Mouse (Mus musculus): ENCODE measurements at regions not wholly inside any gene's neighbourhood (a gene's known extent, or its start where the extent isn't known, plus 50 kb on each side); places are given as distances from the start of the nearest gene placed in this dataset.

DNA sequence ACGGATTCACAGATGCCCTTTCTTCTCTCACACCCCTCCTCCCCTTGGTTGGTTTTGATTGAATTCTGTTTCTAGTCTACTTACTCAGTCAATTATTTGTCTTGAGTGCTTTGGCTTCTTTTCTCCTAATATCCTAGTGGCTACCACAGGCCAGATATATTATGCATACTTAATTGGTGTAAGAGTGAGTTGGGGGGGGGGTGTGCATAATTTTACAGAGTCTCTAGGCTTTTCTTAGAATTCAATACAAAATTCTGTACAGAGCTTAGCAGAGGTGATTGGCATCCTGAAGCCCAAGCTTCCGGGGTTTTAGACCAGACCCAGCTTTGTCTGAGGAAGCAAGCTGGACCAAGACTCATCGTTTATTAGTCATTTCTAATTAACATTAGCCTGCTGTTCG is 76.7 kb upstream of the Atxn1 start:
- TF ChIP-seq POLR2A (IDR thresholded peaks at IDR 0.05; ENCODE audit: borderline replicate concordance, control insufficient read depth, low read depth, low read length) (no peak), CTCF (IDR thresholded peaks at IDR 0.05; ENCODE audit: control insufficient read depth, insufficient read depth, low read length) (no peak)

Data from bone marrow, adult 2 months (tissue).